Mouse (Mus musculus): ENCODE data around the gene Crisp2. TPM values are rescaled to one million over a fixed set of nuclear protein-coding genes. Genes with fewer than 3 reads are reported as not detected.
"Not testable (repeated sequence)": the region's sequence is repeated elsewhere in the genome, so short reads cannot be mapped to it uniquely, and the experiment has no call there.

The Crisp2 gene
- not detected in 2 replicates for total RNA-seq (2021)
- long read RNA-seq = 0 reads

DNA sequence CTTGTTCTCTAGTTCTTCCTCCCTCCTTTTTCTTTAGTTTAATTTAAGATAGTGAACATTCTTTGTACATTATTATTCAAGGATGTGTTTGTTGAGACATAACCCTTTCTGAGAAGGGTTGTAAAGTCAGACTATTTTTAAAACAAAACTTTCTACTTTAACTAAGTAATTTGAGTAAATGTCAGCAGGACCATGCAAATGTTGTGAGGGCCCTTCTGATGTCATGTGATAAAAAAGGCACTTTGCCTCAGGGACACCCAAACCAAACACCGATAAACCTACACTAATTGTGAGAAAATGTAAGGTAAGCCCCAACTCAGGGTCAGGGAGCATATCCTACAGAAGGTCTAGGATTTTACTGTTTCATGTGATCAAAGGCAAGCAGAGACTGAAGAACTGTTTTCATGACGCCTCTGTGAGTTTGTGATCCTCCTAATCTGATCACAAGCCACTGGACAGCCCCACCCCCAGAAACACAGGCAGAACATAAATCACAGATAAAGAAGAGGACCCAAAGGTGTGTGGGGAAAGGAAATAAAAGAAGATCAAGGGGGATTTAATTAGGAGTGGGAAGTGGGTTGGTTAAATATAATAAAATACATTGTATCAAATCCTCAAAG lies at the start of gene Crisp2:
Crisp2 (minus strand) TSS at position 51 of the 620 bp plus-strand sequence.
- DNase-seq = no peak

DNA sequence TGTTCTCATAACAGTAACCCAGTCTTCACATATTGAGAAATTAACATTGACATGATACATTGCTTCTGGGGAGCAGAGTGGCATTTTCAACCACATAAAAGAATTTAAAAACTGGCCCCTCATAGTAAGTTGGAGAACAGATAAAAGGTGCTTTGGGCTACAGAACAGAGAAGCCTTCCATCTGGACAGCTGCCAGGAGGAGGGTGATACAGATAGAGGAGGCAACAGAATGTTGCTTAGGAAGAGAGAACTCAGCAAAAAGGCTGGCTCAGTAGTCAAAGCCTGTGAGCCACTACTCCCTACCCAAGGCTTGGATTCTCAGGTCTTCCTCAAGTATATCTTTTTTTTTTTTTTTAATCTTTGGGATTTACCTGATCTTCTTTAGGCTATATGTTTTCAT lies 48.3 kb upstream of the Crisp2 start:
- no peak for DNase-seq

DNA sequence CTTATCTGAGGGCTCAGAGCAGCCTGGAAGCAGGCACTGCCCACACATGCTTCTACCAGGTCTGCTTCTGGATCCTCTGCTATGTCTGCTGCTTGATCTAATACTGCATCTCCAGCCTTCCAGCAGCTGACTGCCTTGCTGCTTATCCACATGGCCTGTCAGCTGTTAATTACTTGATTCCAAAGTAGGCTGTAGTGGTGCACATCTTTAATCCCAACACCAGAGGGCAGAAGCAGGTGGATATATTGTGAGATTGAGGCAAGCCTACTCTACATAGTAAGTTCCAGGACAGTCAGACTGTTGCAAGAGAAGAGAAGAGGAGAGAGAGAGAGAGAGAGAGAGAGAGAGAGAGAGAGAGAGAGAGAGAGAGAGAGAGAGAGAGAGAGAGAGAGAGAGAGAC lies 30.5 kb upstream of the Crisp2 start:
- DNase-seq = no peak

DNA sequence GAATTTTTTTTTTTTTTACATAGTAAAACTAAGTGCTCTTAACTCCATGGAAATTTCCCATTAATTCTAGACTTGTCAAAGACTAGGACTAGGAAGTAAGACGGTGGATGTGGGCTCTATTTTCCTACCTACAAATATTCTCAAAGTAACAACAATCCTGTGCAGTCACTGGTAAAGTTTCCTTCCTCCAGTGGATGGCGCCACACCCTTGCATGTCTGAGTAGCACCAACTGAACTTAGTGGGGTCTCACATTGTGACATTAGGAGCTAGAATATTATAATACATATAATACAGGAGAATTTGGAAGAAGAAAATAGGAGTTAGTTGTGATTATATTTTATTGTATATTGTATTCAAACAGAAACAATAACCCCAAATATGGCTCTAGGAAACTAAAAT lies 25.1 kb upstream of the Crisp2 start:
- DNase-seq = no peak

DNA sequence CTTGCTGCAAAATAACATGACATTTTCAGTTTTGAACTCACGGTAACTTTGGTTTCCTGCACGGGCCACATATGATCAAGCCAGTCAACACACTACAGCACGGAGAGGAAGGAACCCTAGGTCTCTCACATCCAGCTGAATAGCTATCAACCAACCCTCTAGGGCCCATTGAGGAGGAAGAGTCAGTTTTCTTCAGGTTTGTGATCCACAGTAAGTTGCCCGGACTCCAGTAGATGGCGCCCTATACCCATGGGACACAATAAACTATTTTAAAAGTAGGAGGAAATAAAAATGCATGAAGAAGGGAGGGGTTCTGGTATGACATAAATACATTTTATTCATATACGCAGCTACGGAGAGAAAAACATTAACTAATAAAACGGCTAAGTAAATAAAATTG lies 17.7 kb upstream of the Crisp2 start:
- peak; percentile 23 for DNase-seq

DNA sequence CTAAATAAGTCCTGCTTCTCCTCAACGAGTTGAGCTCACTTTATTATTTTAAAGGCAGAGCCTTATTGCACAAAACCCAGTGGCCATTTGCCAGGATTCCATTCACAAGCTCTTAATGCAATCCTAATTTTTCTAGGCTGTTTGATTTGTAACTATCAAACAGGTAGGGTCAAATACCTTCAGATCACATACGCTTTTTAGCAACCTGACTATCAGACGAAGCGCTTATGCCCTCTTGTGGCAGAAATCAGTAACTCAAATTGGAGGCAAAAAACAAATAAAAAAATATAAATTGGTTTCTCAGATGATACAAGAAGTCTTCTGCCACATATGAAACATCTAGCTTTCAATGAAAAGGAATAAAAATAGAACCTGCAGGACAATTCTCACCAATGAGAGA lies 17.0 kb upstream of the Crisp2 start:
- DNase-seq = no peak

DNA sequence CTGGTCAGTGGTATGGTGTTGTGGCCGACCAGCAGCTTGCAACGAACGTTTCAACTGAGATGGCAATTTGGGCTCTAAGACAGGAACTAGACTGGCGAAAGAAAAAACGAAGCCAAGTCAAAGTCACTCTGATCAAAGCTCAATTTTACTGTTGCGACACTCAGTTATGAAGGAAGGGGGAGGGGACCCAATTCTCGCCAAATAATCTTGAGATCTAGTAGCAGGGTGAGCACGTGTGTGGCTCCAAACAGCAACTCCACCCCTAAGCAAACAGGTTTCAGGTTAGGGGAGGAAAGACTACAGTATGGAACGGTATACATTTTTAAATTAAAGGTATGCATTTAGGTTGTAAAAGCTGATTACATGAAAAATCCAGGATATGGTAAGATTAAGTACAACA lies 14.7 kb upstream of the Crisp2 start:
- no peak for DNase-seq

DNA sequence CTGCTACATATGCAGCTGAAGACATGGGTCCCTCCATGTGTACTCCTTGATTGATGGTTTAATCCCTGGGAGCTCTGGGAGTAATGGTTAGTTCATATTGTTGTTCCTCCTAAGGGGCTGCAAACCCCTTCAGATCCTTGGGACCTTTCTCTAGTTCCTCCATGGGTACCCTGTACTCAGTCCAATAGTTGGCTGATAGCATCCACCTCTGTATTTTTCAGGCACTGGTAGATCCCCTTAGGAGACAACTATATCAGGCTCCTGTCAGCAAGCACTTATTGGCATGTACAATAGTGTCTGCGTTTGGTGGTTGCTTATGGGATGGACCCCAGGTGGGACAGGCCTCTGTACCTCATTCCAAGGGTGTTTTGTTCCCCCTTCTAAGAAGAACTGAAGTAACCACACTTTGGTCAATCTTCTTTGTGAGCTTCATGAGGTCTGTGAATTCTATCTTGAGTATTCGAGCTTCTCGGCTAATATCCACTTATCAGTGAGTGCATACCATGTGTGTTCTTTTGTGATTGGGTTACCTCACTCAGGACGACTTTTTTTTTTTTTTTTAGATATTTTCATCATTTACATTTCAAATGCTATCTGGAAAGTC lies 10.6 kb upstream of the Crisp2 start:
- DNase-seq = no peak

DNA sequence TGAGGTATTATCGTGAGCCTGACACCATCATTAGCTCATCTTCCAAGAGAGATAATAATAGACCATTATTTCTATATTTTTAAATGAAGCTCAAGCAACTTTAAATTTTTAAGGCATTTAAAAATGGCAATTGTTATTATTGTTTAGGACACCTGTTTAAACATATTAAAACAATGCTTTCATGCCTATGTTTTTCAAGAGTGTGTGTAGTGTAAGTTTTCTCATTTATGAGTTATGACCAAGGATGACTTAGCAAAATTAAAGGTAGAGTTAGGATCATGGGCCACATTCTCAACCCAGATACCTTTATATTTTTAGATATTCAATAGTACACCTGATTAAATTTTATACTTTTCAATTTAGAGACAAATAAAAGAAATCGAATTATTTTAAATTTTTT lies 5.5 kb upstream of the Crisp2 start:
- DNase-seq = no peak

DNA sequence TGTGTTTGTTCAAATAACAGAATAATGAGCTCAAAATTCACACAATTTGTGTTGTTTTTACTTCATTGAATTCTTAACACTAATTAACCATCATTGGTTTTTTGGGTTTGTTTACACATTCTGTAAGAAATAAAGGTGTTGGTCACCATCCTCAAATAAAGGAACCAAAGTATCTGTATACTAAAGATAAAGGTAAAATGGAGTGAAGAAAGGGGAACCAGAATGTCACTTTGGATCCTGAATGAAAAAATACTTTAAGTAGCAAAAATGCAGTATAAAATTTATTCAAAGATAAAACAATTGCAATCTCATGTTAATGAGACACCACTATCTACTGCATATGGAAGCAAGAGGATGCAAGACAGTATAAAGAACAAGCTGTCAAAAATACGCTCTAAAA lies 4.8 kb upstream of the Crisp2 start:
- DNase-seq = no peak

DNA sequence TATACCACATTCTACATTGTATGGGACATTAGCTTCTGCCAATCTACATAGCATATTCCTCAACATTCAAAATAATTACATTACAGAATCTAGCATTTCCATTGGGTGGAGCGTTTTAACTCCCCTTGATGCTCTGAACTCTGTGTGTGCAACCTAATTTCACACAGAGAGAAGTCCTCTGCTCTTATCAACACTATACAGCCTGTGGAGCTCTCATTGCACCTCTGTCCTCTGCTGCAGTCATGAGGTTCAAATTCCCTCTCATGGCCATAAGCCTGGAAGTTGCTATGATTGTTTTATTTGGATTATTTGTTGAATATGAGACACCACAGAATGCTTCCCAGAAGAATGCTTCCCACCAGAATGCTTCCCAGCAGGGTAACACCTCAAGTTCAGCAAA lies 4.1 kb upstream of the Crisp2 start, which contains the start of gene Rhag:
Rhag (plus strand) TSS at position 193 of the 400 bp plus-strand sequence.
- no peak for DNase-seq

DNA sequence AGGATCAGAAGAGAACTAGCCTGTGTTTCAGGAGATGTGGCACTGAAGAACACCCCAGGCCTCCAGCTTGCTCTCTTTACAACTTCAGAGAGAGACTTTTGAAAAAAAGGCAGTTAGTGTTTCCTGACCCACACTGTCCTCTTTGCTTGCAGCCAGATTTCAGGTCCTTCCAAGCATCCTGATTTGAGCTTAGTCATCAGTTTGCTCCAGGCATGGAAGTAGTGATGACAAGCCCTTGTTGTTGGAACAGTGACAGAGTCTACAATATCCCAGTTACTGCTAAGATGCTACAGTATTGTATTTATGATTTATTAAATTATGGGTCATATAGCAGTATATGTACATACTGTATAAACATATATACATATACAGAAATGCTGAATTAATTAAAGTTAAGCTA lies 1.3 kb upstream of the Crisp2 start:
- DNase-seq = no peak

DNA sequence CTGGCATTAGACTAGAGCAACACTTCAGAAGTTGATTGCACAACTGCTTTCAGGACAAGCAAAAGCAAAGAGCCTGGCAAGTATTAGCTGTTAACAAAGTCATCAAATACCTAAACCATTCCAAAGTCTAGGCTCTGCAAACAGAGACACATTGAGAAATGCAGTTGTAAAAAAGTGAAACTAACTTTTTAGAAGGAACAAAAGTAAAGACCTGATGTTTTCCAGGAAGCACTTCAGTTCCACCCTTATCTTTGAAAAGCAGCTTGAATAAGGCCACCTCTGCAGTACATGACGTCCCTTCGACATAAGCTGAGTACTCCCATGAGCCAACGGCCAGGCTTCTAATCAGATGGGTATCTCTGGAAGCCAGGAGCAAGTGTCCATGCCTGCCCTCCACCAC lies 253 bp downstream of the Crisp2 start:
- no peak for DNase-seq

DNA sequence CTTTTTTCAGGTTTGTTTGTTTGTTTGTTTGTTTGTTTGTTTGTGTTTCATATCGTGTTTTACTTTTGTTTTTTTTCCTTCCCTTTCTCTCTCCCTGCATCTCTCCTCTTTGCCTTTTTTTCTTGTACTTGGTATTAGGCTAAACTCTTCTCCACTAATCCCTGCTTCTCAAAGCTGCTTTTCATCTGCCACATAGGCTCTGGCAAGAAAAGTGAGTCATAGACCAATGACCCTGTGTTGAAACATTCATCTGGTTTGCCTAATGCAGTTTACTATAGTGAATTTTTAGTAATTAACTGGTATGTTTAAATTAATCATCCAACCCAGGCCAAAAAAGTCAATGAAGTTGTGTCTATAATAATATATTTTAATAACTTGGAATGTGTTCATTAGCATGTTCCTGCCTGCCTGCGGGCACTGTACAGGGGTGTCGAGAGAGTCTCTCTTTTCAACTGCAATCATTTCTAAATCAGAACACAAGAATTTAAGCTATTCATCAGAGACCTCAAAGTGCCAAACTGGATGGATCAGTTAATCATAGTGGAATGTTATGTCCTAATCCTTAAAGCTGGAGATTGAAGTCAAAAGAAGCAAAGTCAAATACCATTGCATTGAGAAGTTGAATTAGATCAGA lies 4.0 kb downstream of the Crisp2 start:
- DNase-seq = no peak

DNA sequence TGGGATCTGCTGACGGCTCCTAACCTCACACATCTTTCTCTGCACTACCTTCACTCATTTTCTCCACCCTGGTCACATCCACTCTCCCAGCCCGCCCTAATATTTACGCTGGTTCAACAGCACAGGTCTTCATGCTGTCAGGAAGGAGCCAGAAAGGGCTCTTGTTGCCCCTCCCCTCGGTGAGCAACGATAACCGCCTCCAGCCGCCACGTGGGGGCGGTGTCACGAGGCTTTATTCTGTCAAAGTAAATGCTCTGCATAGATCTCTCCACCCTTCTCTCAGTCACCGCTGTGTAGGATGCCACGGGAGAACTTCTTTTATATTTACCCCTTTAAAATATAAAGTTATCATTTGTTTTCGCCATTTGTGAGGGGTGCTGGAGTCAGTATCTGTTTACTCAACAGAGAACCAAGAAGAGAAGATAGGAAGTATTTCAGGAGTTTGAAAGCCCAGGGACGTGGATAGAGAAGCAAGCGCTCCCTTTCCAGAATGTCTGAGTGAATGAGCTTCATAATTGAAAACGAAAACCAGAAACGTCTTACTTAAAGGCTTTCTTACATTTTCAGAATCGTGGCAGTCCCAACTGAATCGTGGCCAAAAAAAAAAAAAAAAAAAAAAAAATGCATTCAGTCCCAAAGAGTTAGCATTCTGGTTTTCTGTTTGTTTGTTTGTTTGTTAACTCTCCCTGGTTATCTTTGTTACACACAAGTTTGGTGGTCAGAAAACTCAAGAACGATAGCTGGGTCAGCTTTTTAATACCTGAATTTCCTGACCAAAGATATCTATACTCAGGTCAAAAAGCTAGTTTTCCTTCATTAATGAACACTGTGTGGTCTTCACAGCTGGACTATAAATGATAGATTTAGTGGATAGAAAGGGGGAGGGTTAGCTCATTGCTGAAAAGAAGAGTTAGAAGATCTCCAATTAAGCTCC lies 12.6 kb downstream of the Crisp2 start:
- peak; percentile 4 for DNase-seq

DNA sequence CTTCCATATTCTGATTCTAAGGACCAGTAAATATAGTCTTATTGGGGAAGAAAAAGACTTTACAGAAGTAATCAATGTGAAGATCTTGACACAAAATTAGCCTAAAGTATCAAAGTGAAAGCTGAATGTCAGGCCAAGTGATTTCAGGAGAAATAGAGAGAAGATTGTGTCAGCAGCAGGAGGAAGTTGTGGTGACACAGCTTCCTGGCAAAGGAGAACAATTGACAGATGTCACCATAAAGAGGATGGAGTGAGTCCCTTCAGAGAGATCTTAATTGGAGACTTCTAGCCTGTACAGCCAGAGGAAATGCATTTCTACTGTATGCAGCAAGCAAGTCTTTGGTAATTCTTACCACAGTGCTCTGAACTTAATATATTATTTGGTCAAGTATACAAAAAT lies 16.9 kb downstream of the Crisp2 start:
- DNase-seq = no peak

DNA sequence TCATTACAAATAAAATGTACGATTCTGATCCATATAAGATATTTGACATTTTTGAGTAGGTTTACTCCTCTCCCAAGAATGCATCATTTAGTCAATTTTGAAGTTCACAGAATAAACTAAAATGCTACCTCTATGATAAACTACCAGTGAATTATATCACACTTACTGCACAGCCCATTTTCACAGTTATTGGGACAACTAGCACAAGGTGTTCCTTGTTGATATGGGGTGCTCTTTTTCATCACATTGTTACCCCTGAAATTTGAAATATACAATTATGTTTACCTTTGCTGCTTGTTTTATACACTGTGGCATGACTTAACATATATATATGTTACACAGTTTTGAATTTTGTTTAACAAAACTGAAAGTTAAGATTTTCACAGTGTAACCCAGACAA lies 39.7 kb downstream of the Crisp2 start:
- DNase-seq = no peak

DNA sequence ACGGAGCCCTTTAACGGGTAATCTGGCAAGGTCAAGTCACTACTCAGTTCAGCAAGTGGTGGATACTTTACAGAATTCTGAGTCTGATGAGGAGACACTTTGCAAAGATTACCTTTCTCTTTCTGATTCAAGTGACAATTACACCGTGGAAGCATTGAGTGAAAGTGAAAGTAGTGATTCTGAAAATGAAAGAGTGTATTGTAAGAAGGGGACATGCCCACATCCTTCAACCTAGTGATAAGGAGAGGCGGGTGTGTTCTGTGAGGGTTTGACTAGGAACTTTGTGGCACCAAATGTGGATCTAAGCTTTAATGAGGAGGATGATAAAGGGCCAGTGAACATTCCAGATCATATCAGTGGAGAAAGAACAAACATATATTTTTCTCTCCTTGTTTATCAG lies 43.1 kb downstream of the Crisp2 start:
- DNase-seq = no peak

DNA sequence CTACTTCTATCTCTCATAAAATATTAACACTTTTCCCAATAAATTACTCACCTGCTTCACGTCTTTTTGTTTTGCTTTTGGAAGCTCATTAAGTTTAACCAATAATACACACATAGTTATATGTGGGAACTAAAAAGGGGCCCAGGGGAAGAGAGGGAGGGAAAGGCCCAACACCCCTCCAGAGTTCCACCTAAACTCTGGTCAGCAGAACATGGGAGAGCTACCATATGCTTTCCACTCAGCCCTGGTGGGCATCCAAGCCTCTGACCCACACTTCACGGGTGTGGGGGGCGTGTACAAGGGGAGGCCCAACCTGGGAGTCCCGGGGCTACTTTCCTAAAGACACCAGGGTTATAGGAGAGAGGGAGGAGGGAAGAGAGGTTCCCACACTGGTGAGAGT lies 75.1 kb downstream of the Crisp2 start:
- no peak for DNase-seq

DNA sequence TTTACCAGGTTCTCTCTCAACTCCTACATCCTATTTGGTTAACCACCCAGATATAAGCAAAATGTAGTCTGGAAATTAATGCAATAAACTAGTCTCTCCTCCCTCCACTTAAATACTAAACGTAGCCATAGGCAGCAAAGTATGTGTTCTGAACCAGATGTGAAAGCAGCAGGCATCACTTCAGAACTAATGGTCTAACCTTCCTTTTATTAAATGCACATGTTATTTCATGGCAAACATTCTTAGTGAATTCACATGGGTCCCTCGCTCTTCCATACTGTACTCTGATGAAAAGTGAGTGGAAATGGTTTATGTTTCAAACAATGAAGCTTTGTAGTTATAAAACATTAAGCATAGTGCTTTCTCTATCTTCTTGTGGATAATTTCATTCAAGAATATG lies 75.5 kb downstream of the Crisp2 start:
- DNase-seq = no peak

DNA sequence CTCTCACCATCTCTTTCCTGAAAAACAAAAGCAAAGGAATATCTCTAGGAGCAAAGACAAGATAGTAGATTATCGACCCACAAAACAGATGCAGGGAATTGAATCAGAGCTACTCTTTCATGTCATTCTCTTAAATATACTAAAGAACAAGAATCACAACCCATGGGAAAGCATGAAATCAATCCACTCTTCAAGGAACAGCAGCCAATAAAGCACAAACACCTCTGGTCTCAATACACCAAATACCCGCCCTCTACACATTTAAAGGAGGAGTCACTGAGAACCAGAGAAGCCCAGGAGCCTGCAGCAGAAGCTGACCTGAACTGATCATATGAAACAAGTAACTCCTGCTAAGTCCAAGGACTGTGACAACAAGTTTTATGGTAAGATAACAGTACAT lies 80.0 kb downstream of the Crisp2 start, which contains the start of gene Esp1:
Esp1 (plus strand) TSS at position 301 of the 400 bp plus-strand sequence.
- no peak for DNase-seq

DNA sequence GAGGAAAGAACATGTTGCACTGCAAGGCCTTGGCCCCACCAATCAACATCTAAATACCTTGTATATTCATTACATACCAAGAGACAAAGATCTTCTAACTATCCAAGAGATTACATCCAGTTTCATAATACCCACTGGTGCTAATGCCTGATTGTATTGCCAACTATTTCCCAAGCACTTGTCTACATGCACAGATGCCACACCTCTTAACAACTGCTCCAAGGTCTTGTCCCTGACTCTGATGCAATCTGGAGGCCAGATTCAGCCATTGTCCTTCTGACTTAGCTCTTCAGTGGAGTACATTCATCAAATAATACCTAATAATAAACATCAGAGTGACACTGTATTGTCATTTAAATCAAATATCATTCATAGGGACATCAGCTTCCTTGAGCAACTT lies 89.7 kb downstream of the Crisp2 start:
- DNase-seq = not testable (repeated sequence)

DNA sequence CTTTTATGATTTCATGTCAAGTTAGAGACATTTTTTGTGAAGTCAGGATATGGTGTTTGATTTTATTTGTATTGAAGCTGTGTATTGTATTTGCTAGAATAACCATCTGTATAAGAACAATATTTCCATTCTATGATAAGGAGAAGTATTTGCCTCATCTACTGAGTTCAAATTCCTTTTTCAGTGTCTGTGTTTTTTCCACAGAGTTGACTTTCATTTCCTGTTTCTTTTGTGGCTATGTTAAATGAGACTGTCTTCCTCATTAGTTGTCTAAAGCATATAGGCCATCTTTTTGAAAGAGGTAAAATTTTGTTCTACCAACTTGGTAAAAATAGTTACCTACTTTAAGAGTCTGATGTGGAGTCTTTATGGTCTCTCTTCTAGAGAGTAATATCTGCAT lies 90.5 kb downstream of the Crisp2 start:
- no peak for DNase-seq
